Mouse (Mus musculus): ENCODE results near the gene Ripk3.
"Not testable (repeated sequence)": the region's sequence is repeated elsewhere in the genome, so short reads cannot be mapped to it uniquely, and the experiment has no call there.

Gene Ripk3

GRCm38 (mm10) chr14:55762001-55762821 lies 26.5 kb downstream of the Ripk3 start:
- no peak for DNase-seq (ENCODE audit: low read depth, low spot score)

- no peak for DNase-seq (ENCODE audit: low read depth, low spot score)
Measured at GRCm38 (mm10) chr14:55761163-55761562, 27.5 kb downstream of the Ripk3 start, which contains the start of gene Ltb4r2. Gene Ltb4r2, plus strand, starts transcription at chr14:55761428.

- not testable (repeated sequence) for DNase-seq (ENCODE audit: low read depth, low spot score)
Measured at GRCm38 (mm10) chr14:55760156-55760555, 28.5 kb downstream of the Ripk3 start.

GRCm38 (mm10) chr14:55758363-55758784 lies 30.3 kb downstream of the Ripk3 start, which contains the start of gene Cideb:
Gene Cideb, minus strand, starts transcription at chr14:55758458.
- DNase-seq (ENCODE audit: low read depth, low spot score): no peak

- DNase-seq (ENCODE audit: low read depth, low spot score): no peak
Measured at GRCm38 (mm10) chr14:55757566-55757965, 31.1 kb downstream of the Ripk3 start.

- DNase-seq (ENCODE audit: low read depth, low spot score): no peak
Measured at GRCm38 (mm10) chr14:55747051-55747847, 41.4 kb downstream of the Ripk3 start.

- no peak for DNase-seq (ENCODE audit: low read depth, low spot score)
Measured at GRCm38 (mm10) chr14:55745861-55746237, 42.8 kb downstream of the Ripk3 start.

- DNase-seq (ENCODE audit: low read depth, low spot score): no peak
Measured at GRCm38 (mm10) chr14:55745180-55745860, 43.3 kb downstream of the Ripk3 start, which contains the start of the genes Dhrs1 and Nop9. Gene Dhrs1, minus strand, starts transcription at chr14:55745690. Gene Nop9, plus strand, starts transcription at chr14:55745693.

- DNase-seq (ENCODE audit: low read depth, low spot score): no peak
Measured at GRCm38 (mm10) chr14:55743711-55744110, 45.0 kb downstream of the Ripk3 start.

- no peak for DNase-seq (ENCODE audit: low read depth, low spot score)
Measured at GRCm38 (mm10) chr14:55737086-55737687, 51.5 kb downstream of the Ripk3 start.

GRCm38 (mm10) chr14:55735758-55736157 lies 52.9 kb downstream of the Ripk3 start:
- no peak for DNase-seq (ENCODE audit: low read depth, low spot score)

- no peak for DNase-seq (ENCODE audit: low read depth, low spot score)
Measured at GRCm38 (mm10) chr14:55735334-55735733, 53.3 kb downstream of the Ripk3 start.

Measured in brain, embryonic 18.5 days (tissue).